23 mouse cellular contexts compared by ENCODE assay signal in genomic region chr6:147028396-147028795, GRCm38 (mm10). TPM values are rescaled to one million over a fixed set of nuclear protein-coding genes. Genes with fewer than 3 reads are reported as not detected.
DNase-seq lines count a peak whose midpoint lies in the region; ATAC-seq and TF ChIP-seq lines count a peak whose summit lies in the region.
"Had no signal": no experiment of that assay in that cellular context is flagged by ENCODE, and none has a peak within 500 bp of the region (broad histone marks: within the 10 kb centered on the region; RNA-seq: fewer than 3 reads in every experiment).

No protein-coding gene starts in this region.

- H3K27me3 ChIP-seq in forebrain, embryonic 16.5 days (replicated peaks; ENCODE audit: control insufficient read depth, insufficient read depth, low read length): no peaks in the 10 kb centered on the region
- H3K27me3 ChIP-seq: CH12.LX, Patski had no signal

- H3K4me3 ChIP-seq in left cerebral cortex, adult 2 months: no peak overlapping the region
- no peak overlapping the region for H3K4me3 ChIP-seq in forebrain, embryonic 16.5 days (replicated peaks; ENCODE audit: low read length)

- no peak overlapping the region for H3K4me2 ChIP-seq in forebrain, embryonic 16.5 days (ENCODE audit: low read length)

- peak; percentile 56; the same call in 1 of the 2 replicates for ATAC-seq in frontal cortex, adult (ENCODE audit: low TSS enrichment)
- no peak for ATAC-seq in forebrain, embryonic 16.5 days
- ATAC-seq: activated CD4-positive, CD25-positive, alpha-beta regulatory T cell, adult 4 months; CD4-positive, CD25-positive, alpha-beta regulatory T cell, adult 4 months; Patski had no signal

- no peaks in the 10 kb centered on the region for H3K36me3 ChIP-seq in forebrain, embryonic 16.5 days (ENCODE audit: control insufficient read depth, insufficient read depth)
- H3K36me3 ChIP-seq: G1E had no signal

- no peak for DNase-seq in frontal cortex, postnatal 25 days (ENCODE audit: low spot score in 2 of 2)
- DNase-seq in left cerebral cortex, adult 2 months (ENCODE audit: extremely low spot score in 1 of 2, low spot score in 2 of 2): no peak
- no peak for DNase-seq in left cerebral cortex, adult 8-10 months (ENCODE audit: low spot score in 2 of 2)
- DNase-seq in brain, adult 2 months (ENCODE audit: low read depth, low spot score): peak; percentile 31
- DNase-seq: adrenal gland, adult 2 months; adrenal gland, adult 8-10 months; adrenal gland, postnatal 10 days; adrenal gland, postnatal 14 days; adrenal gland, postnatal 25 days; adrenal gland, postnatal 36 days; B cell, adult 2 months; cerebellum, adult 11 months; cerebellum, adult 11-12 months; cerebellum, adult 18-20 months; cerebellum, adult 2 months had no signal

- intact Hi-C loops in left cerebral cortex, adult 2 months (cut with DNase I): no loop called here

- H3K9ac ChIP-seq in forebrain, embryonic 16.5 days (replicated peaks; ENCODE audit: low read depth, low read length): no peak overlapping the region

- WGBS in forebrain, embryonic 16.5 days: 79% methylated on average over 2 of the region's 2 CpGs

- H3K9me3 ChIP-seq in forebrain, embryonic 16.5 days (ENCODE audit: control insufficient read depth, low read length): no peaks in the 10 kb centered on the region
- H3K9me3 ChIP-seq: G1E had no signal

- H3K4me1 ChIP-seq in forebrain, embryonic 16.5 days (replicated peaks; ENCODE audit: control insufficient read depth, insufficient read depth, low read length): peaks cover 2% of the 10 kb centered on the region; the same call in 1 of the 2 replicates

- H3K27ac ChIP-seq in left cerebral cortex, adult 2 months: peak overlapping the region; percentile 42; the same call in 1 of the 2 replicates
- H3K27ac ChIP-seq in forebrain, embryonic 16.5 days (ENCODE audit: low read length): no peak overlapping the region

- no peak for TF ChIP-seq CTCF in left cerebral cortex, adult 2 months (IDR thresholded peaks at IDR 0.05)

RNA-seq across cellular contexts. Expression of gene Rep15, which starts 4.0 kb away (rescaled TPM):
- total RNA-seq in left cerebral cortex, adult 2 months (2021): 1 to 10 TPM; 2.6 to 3.0 TPM
- total RNA-seq in left cerebral cortex, adult 8-10 months (2022): 1 to 10 TPM; 1.5 to 2.4 (median 1.9) TPM
- polyA plus RNA-seq in forebrain, embryonic 16.5 days (2015; fragmentation: Nextera tagmentation; extraction: Ambion mirVana): 0.34 and 1.1 TPM in 2 replicates
- polyA plus RNA-seq: G1E had no signal

RNA-seq across cellular contexts. Expression of gene Mrps35, which starts 14.2 kb away (rescaled TPM):
- total RNA-seq in left cerebral cortex, adult 2 months (2021): 10 to 100 TPM; 43.7 to 47.9 TPM
- total RNA-seq in left cerebral cortex, adult 8-10 months (2022): 10 to 100 TPM; 34.0 to 46.9 (median 39.1) TPM
- 78.5 and 82.3 TPM in 2 replicates for polyA plus RNA-seq in forebrain, embryonic 16.5 days (2015; fragmentation: Nextera tagmentation; extraction: Ambion mirVana)

RNA-seq across cellular contexts. Expression of gene Mansc4, which starts 58.4 kb away (rescaled TPM):
- total RNA-seq in left cerebral cortex, adult 2 months (2021): not detected
- total RNA-seq in left cerebral cortex, adult 8-10 months (2022): under 1 TPM in 2 of 4 experiments, not detected in 2; 0.34 to 0.58 TPM
- 0.73 and 1.1 TPM in 2 replicates for polyA plus RNA-seq in forebrain, embryonic 16.5 days (2015; fragmentation: Nextera tagmentation; extraction: Ambion mirVana)
- total RNA-seq: adrenal gland, adult 2 months; adrenal gland, postnatal 25 days; CH12.LX; G1E; MEL had no signal
- polyA plus RNA-seq: G1E had no signal
